In genomic region chr4:44564602-44565001, GRCm38 (mm10) we compare ENCODE assay signal across 9 mouse cellular contexts.
DNase-seq lines count a peak whose midpoint lies in the region; ATAC-seq and TF ChIP-seq lines count a peak whose summit lies in the region.
"Had no signal": no experiment of that assay in that cellular context is flagged by ENCODE, and none has a peak within 500 bp of the region (broad histone marks: within the 10 kb centered on the region; RNA-seq: fewer than 3 reads in every experiment).

No protein-coding gene starts in this region.

- H3K36me3 ChIP-seq in kidney, embryonic 15.5 days: no peaks in the 10 kb centered on the region
- no peaks in the 10 kb centered on the region for H3K36me3 ChIP-seq in kidney, postnatal 0 days (ENCODE audit: insufficient read depth, low read length)
- no peaks in the 10 kb centered on the region for H3K36me3 ChIP-seq in liver, adult 2 months (ENCODE audit: control insufficient read depth, insufficient read depth, low read length)
- H3K36me3 ChIP-seq: embryonic facial prominence, embryonic 13.5 days had no signal

- no peak overlapping the region for H3K4me3 ChIP-seq in kidney, embryonic 15.5 days (replicated peaks)
- no peak overlapping the region for H3K4me3 ChIP-seq in kidney, postnatal 0 days (replicated peaks; ENCODE audit: low read depth, low read length)
- no peak overlapping the region for H3K4me3 ChIP-seq in liver, adult 2 months (ENCODE audit: insufficient read depth, low read depth, low read length)
- H3K4me3 ChIP-seq: embryonic facial prominence, embryonic 13.5 days had no signal

- H3K9me3 ChIP-seq in kidney, embryonic 15.5 days (replicated peaks): no peaks in the 10 kb centered on the region
- H3K9me3 ChIP-seq in kidney, postnatal 0 days (replicated peaks; ENCODE audit: low read length): no peaks in the 10 kb centered on the region
- H3K9me3 ChIP-seq: embryonic facial prominence, embryonic 13.5 days had no signal

- 8% methylated on average over 10 of the region's 10 CpGs for WGBS in kidney, embryonic 15.5 days
- WGBS in kidney, postnatal 0 days: 4% methylated on average over 10 of the region's 10 CpGs
- WGBS in liver, adult 2 months: 4% methylated on average over 10 of the region's 10 CpGs

- no peak overlapping the region for H3K27ac ChIP-seq in kidney, embryonic 15.5 days
- H3K27ac ChIP-seq in kidney, postnatal 0 days: no peak overlapping the region
- H3K27ac ChIP-seq in liver, adult 2 months (replicated peaks; ENCODE audit: insufficient read depth, low read depth, low read length): no peak overlapping the region
- H3K27ac ChIP-seq: embryonic facial prominence, embryonic 13.5 days had no signal

- no peak for TF ChIP-seq POLR2A in liver, adult 2 months (IDR thresholded peaks at IDR 0.05; ENCODE audit: extremely low read depth, insufficient read depth, low read length)

- H3K4me1 ChIP-seq in kidney, embryonic 15.5 days: no peaks in the 10 kb centered on the region
- H3K4me1 ChIP-seq in kidney, postnatal 0 days (replicated peaks; ENCODE audit: insufficient read depth, low read length): no peaks in the 10 kb centered on the region
- no peaks in the 10 kb centered on the region for H3K4me1 ChIP-seq in liver, adult 2 months (ENCODE audit: control insufficient read depth, insufficient read depth, low read length)
- H3K4me1 ChIP-seq: embryonic facial prominence, embryonic 13.5 days had no signal

- H3K79me2 ChIP-seq in liver, adult 2 months (ENCODE audit: control insufficient read depth, insufficient read depth, low read length): no peaks in the 10 kb centered on the region

- no peak overlapping the region for H3K4me2 ChIP-seq in kidney, embryonic 15.5 days
- H3K4me2 ChIP-seq in kidney, postnatal 0 days (ENCODE audit: low read length): no peak overlapping the region
- H3K4me2 ChIP-seq: embryonic facial prominence, embryonic 13.5 days had no signal

- H3K9ac ChIP-seq in kidney, embryonic 15.5 days: no peak overlapping the region
- H3K9ac ChIP-seq in kidney, postnatal 0 days (ENCODE audit: low read depth, low read length): no peak overlapping the region
- H3K9ac ChIP-seq in liver, adult 2 months (ENCODE audit: low read depth, low read length): no peak overlapping the region
- H3K9ac ChIP-seq: embryonic facial prominence, embryonic 13.5 days had no signal

- peaks cover 50% of the 10 kb centered on the region for H3K27me3 ChIP-seq in kidney, embryonic 15.5 days
- H3K27me3 ChIP-seq in kidney, postnatal 0 days (ENCODE audit: insufficient read depth, low read length): no peaks in the 10 kb centered on the region
- H3K27me3 ChIP-seq in liver, adult 2 months (ENCODE audit: control insufficient read depth, insufficient read depth, low read length): no peaks in the 10 kb centered on the region

- peak; percentile 38 for DNase-seq in kidney, adult 11 months
- peak; percentile 92 to 95 for DNase-seq in cerebellum, postnatal 10 days
- DNase-seq in gastrocnemius, adult 8-10 months (ENCODE audit: low spot score in 2 of 2): peak; percentile 6 to 20
- peak; percentile 77 for DNase-seq in kidney, postnatal 0 days (ENCODE audit: low spot score)
- DNase-seq in liver, adult 2 months (ENCODE audit: extremely low read depth, low read depth, low spot score): peak; percentile 16
- DNase-seq in testis, postnatal 10 days (ENCODE audit: low spot score): peak; percentile 86

- ATAC-seq in kidney, embryonic 15.5 days (replicated peaks; ENCODE audit: low FRiP score): no peak
- no peak for ATAC-seq in kidney, postnatal 0 days (replicated peaks; ENCODE audit: low FRiP score, low read depth)
- ATAC-seq in neutrophil, adult 5-6 weeks (ENCODE audit: extremely low read depth, insufficient number of reproducible peaks, low FRiP score, poor library complexity, severe bottlenecking): peak; percentile 56

- TF ChIP-seq CTCF in kidney, postnatal 0 days (IDR thresholded peaks at IDR 0.05; ENCODE audit: low read depth): peak; percentile 90
- peak; percentile 90 for TF ChIP-seq CTCF in liver, adult 2 months (IDR thresholded peaks at IDR 0.05; ENCODE audit: low read depth, low read length)

Comparison
In these comparisons a context has a peak if more than half of its experiments do, and no peak if none do; other contexts are left out.
1. DNase-seq: peak in every context shown above with its lines; median percentile 94 in cerebellum, postnatal 10 days; 86 in testis, postnatal 10 days; 77 in kidney, postnatal 0 days; 38 in kidney, adult 11 months; 16 in liver, adult 2 months; 13 in gastrocnemius, adult 8-10 months.